Mouse (Mus musculus): ENCODE measurements around the gene Akt1s1. TPM values are rescaled to one million over a fixed set of nuclear protein-coding genes. Genes with fewer than 3 reads are reported as not detected.

Gene Akt1s1
- polyA plus RNA-seq, 1 experiment from 2014 or later: 89.9 TPM

DNA sequence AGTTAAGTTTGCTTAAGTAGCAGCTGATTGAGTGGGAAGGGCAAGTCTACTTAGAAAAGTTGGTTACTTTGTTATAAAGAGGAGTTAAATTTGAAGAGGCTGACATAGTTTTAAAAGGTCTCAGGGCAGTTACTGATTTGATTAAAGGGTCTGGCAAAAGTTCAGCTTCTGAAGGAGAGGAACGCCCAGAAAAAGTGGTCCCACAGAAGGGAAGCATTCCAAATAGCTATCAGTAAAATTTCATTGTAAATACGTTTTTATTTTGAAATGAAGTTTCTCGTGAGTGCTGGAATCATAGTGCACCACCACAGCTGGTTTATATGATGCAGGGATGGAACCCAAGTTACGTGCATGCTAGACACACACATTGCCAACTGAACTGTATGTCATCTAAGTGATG lies 16.0 kb upstream of the Akt1s1 start:
- Histone ChIP-seq H3K27ac (replicated peaks) (no peak overlapping the region), H3K4me1 (no peaks in the 10 kb centered on the region), H3K9me3 (replicated peaks) (no peaks in the 10 kb centered on the region), H3K4me3 (replicated peaks) (no peak overlapping the region), H3K9ac (replicated peaks) (no peak overlapping the region), H3K36me3 (peaks cover 38% of the 10 kb centered on the region), H3K27me3 (replicated peaks) (no peaks in the 10 kb centered on the region), H3K4me2 (no peak overlapping the region)
- 84% methylated on average over 4 of the region's 4 CpGs for WGBS
- ATAC-seq (ENCODE audit: low FRiP score): no peak

DNA sequence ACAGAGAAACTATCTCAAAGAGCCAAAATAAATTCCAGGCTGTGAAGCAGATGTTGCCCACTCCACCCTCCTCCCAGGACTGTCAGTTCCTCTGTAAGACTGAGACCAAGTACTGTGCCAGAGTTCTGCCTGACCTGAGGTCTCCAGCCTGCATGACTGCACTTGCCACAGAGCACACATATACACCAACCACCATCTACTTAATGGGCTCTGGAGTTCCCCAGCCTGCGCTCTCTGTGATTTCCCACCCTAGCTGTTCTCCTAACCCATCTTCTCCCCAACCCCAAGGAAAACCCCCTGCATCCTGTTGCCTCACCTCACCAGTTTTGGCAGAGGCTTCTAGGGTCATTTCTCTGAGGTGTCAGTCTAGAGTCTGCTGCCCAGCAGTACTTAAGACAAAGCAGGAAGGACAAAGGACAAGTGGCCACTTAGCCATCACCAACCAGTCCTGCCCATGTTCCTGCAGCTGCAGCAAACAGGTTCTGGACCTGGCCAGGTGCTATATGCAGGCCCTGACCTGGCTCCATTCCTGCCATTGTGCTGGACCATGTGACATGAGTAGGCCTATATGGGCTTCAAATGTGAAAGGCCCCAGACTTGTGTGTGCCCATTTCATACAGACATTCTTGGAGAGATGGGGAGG lies 13.3 kb upstream of the Akt1s1 start:
- peaks cover 14% of the 10 kb centered on the region for H3K4me1 ChIP-seq
- ATAC-seq (ENCODE audit: low FRiP score): no peak
- 94% methylated on average over 1 of the region's 1 CpGs for WGBS
- H3K4me3 ChIP-seq (replicated peaks): no peak overlapping the region
- H3K27ac ChIP-seq (replicated peaks): no peak overlapping the region
- H3K27me3 ChIP-seq (replicated peaks): peaks cover 10% of the 10 kb centered on the region
- no peak overlapping the region for H3K4me2 ChIP-seq
- H3K9ac ChIP-seq (replicated peaks): no peak overlapping the region
- peaks cover 22% of the 10 kb centered on the region for H3K36me3 ChIP-seq
- H3K9me3 ChIP-seq (replicated peaks): no peaks in the 10 kb centered on the region

DNA sequence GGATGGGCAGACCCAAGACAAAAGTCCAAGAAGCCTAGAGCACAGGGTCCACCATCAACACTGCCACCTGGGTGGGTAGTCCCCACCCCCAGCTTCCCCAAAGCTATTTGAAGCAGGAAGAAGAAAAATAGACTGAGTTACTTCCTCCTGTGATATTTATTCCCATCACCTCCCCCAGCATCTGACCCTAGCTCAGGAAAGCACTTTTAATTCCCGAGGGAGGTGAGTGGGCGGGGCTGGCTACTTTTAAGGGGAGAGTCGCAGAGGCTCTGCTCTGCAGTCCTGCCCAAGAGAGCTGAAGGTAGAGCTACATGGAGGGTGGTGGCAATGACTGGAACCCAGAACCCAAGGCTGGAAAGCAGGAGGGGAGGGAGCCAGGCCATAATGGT lies 12.8 kb upstream of the Akt1s1 start:
- no peak overlapping the region for H3K27ac ChIP-seq (replicated peaks)
- no peaks in the 10 kb centered on the region for H3K9me3 ChIP-seq (replicated peaks)
- H3K4me1 ChIP-seq: peaks cover 16% of the 10 kb centered on the region
- H3K27me3 ChIP-seq (replicated peaks): peaks cover 15% of the 10 kb centered on the region
- H3K9ac ChIP-seq (replicated peaks): no peak overlapping the region
- H3K36me3 ChIP-seq: peaks cover 22% of the 10 kb centered on the region
- ATAC-seq (ENCODE audit: low FRiP score): no peak
- H3K4me2 ChIP-seq: no peak overlapping the region
- WGBS: 52% methylated on average over 3 of the region's 3 CpGs
- H3K4me3 ChIP-seq (replicated peaks): no peak overlapping the region

DNA sequence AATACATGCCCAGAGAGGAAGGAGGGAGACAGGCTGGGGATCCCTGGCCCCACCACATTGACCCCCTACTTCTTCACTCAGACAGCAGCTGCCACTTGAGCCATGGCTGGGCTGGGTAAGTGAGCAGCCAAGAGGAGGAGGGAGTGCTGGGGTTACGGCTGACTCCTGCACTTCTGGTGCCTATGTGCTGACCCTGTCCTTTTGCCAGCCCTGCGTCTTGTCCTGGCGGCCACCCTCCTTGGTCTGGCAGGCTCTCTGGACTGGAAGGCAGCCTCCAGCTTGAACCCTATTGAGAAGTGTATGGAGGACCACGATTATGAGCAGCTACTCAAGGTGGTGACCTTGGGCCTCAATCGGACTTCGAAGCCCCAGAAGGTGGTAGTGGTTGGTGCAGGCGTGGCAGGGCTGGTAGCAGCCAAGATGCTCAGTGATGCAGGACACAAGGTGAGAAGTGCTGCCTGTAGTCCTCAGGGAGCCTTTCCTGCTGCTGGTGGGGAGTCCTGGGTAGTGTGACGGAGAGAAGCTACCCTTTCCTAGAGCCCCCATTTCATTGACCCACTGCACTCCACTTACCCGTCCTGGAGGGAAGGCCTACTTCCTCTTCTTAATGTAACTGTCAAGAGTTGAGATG lies 12.3 kb upstream of the Akt1s1 start:
- peaks cover 16% of the 10 kb centered on the region for H3K4me1 ChIP-seq
- no peak overlapping the region for H3K4me2 ChIP-seq
- H3K27ac ChIP-seq (replicated peaks): no peak overlapping the region
- H3K4me3 ChIP-seq (replicated peaks): no peak overlapping the region
- H3K27me3 ChIP-seq (replicated peaks): peaks cover 19% of the 10 kb centered on the region
- ATAC-seq (ENCODE audit: low FRiP score): no peak
- H3K9me3 ChIP-seq (replicated peaks): no peaks in the 10 kb centered on the region
- H3K36me3 ChIP-seq: peaks cover 22% of the 10 kb centered on the region; the same call in 1 of the 2 replicates
- H3K9ac ChIP-seq (replicated peaks): no peak overlapping the region
- 90% methylated on average over 9 of the region's 9 CpGs for WGBS

DNA sequence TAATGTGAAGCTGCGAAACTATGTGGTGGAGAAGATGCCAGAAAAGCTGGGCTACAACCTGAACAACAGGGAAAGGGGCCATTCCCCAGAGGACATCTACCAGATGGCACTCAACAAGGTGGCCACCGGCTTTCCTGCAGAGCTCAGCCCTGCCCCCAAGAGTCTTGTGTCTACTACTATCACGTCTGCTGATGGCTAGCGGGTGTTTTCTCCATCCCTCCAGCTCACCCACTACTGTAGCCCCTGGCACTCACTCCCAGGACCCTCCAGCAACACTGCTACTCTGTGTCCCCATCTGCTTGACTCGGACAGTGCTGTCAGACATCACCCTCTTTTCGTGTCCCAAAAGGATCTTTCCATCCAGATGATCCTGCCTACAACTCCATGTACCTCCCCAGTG lies 10.7 kb upstream of the Akt1s1 start:
- no peak for ATAC-seq (ENCODE audit: low FRiP score)
- Histone ChIP-seq H3K9ac (replicated peaks) (no peak overlapping the region), H3K4me2 (no peak overlapping the region), H3K27ac (replicated peaks) (no peak overlapping the region), H3K27me3 (replicated peaks) (peaks cover 32% of the 10 kb centered on the region), H3K4me3 (replicated peaks) (no peak overlapping the region), H3K36me3 (peaks cover 29% of the 10 kb centered on the region), H3K4me1 (peaks cover 16% of the 10 kb centered on the region), H3K9me3 (replicated peaks) (no peaks in the 10 kb centered on the region)
- 84% methylated on average over 6 of the region's 6 CpGs for WGBS

DNA sequence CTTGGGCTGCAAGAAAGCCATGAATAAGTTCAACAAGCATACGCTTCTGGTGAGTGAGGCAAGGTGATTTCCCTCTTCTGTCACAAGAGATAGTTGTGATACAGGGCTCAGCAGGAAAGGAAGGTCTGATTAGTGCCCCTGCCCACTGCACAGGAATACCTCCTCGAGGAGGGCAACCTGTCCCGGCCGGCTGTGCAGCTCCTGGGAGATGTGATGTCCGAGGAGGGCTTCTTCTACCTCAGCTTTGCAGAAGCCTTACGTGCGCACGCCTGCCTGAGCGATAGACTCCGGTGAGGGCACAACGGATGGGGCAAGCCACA lies 9.7 kb upstream of the Akt1s1 start:
- peaks cover 33% of the 10 kb centered on the region for H3K27me3 ChIP-seq (replicated peaks)
- 29% methylated on average over 11 of the region's 11 CpGs for WGBS
- no peak for ATAC-seq (ENCODE audit: low FRiP score)
- peak overlapping the region; percentile 29 for H3K4me3 ChIP-seq (replicated peaks)
- H3K27ac ChIP-seq (replicated peaks): no peak overlapping the region
- H3K9ac ChIP-seq (replicated peaks): peak overlapping the region; percentile 36
- peaks cover 16% of the 10 kb centered on the region for H3K4me1 ChIP-seq
- H3K36me3 ChIP-seq: peaks cover 39% of the 10 kb centered on the region
- H3K4me2 ChIP-seq: peak overlapping the region; percentile 61
- H3K9me3 ChIP-seq (replicated peaks): no peaks in the 10 kb centered on the region

DNA sequence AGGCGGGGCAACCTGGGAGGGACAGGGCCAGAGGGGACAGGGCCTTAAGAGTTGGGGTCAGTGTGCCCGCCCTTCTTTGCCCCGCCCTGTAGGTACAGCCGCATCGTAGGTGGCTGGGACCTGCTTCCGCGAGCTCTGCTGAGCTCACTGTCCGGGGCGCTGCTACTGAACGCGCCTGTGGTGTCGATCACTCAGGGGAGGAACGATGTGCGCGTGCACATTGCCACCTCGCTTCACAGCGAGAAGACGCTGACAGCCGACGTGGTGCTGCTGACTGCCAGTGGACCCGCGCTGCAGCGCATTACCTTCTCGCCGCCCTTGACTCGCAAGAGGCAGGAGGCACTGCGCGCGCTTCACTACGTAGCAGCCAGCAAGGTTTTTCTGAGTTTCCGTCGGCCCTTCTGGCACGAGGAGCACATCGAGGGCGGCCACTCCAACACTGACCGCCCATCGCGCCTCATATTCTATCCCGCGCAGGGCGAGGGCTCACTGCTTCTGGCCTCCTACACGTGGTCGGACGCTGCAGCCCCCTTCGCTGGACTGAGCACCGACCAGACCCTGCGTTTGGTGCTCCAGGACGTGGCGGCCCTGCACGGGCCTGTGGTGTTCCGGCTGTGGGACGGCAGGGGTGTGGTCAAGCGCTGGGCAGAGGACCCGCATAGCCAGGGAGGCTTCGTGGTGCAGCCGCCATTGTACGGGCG lies 9.2 kb upstream of the Akt1s1 start:
- 2% methylated on average over 58 of the region's 58 CpGs for WGBS
- Histone ChIP-seq H3K4me2 (peak overlapping the region; percentile 61), H3K9me3 (replicated peaks) (no peaks in the 10 kb centered on the region), H3K27me3 (replicated peaks) (peaks cover 33% of the 10 kb centered on the region), H3K4me3 (replicated peaks) (peak overlapping the region; percentile 29), H3K27ac (replicated peaks) (no peak overlapping the region), H3K9ac (replicated peaks) (peak overlapping the region; percentile 36), H3K36me3 (peaks cover 45% of the 10 kb centered on the region), H3K4me1 (peaks cover 16% of the 10 kb centered on the region)
- ATAC-seq (ENCODE audit: low FRiP score): peak; percentile 68

DNA sequence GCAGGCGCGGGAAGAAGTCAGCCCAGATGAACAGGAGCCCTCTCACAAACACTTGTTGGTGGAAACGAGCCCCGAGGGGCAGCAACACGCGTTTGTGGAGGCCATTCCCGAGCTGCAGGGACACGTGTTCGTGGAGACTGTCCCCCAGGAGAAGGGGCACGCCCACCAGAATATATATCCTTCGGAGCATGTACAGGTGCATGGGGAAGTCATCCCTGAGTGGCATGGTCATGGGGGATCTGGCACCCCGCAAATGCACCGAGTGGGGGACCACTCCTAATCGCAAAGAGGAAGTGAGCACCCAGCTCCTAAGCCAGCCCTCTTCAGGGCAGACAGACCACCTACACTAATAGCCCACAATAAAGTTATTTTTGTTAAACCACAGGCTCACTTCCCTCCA lies 8.4 kb upstream of the Akt1s1 start:
- Histone ChIP-seq H3K27me3 (replicated peaks) (peaks cover 33% of the 10 kb centered on the region), H3K9me3 (replicated peaks) (no peaks in the 10 kb centered on the region), H3K36me3 (peaks cover 52% of the 10 kb centered on the region), H3K4me1 (peaks cover 16% of the 10 kb centered on the region), H3K9ac (replicated peaks) (peak overlapping the region; percentile 36; the same call in 1 of the 2 replicates), H3K4me3 (replicated peaks) (peak overlapping the region; percentile 29; the same call in 1 of the 2 replicates), H3K27ac (replicated peaks) (no peak overlapping the region), H3K4me2 (peak overlapping the region; percentile 61)
- no peak for ATAC-seq (ENCODE audit: low FRiP score)
- WGBS: 46% methylated on average over 14 of the region's 14 CpGs

DNA sequence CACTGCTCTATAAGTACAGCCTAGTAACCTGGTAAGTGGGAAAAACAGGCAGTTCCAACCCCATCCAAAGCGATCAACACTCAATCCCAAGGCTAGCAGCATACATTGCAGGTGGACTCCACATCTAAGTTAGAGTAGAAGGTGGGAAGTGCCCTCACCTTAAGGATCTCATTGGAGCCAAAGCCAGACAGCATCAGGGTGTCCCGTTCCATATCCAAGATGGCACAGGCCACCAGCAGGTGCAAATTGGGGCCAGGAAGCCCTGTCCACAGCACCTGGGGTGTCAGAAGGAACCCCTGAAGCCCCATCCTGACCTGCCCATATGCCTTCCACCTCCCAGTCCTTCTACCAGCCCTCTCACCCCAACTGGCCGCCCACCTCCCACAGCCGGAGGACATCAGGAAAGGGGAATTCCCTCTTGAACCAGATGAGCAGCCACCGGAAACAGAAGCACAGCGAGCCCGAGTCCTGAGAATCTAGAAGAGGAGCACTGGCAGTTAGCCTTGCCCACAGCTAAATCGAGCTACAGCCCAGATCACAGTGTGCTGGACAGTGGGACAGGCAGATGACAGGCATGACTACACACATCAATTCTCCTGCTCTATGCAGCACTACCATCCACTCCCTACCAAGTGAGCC lies 6.8 kb upstream of the Akt1s1 start:
- H3K36me3 ChIP-seq: peaks cover 68% of the 10 kb centered on the region
- no peaks in the 10 kb centered on the region for H3K9me3 ChIP-seq (replicated peaks)
- 95% methylated on average over 8 of the region's 8 CpGs for WGBS

DNA sequence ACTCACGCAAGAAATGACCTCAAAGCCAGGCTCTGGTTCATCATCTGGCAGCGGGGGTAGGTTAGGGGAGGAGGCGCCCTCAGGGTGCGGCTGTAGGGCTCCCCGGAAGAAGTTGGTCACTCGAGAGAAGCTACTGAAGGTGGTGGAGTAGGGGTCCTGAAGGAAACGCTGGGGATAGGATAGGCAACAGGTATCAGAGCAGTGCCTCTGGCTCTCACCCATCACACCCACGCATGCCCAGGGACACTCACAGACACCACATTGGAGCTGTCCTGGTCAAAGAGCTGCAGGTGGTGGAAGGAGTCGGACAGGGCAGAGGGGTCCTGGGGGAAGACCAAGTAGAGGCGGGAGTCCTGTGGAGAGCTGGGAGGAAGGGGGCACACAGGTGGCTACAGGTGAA lies 3.8 kb upstream of the Akt1s1 start:
- no peak overlapping the region for H3K4me2 ChIP-seq
- peaks cover 24% of the 10 kb centered on the region for H3K4me1 ChIP-seq
- H3K9ac ChIP-seq (replicated peaks): no peak overlapping the region
- peaks cover 68% of the 10 kb centered on the region for H3K36me3 ChIP-seq
- no peak overlapping the region for H3K27ac ChIP-seq (replicated peaks)
- no peaks in the 10 kb centered on the region for H3K9me3 ChIP-seq (replicated peaks)
- 93% methylated on average over 10 of the region's 10 CpGs for WGBS
- no peak overlapping the region for H3K4me3 ChIP-seq (replicated peaks)
- H3K27me3 ChIP-seq (replicated peaks): peaks cover 27% of the 10 kb centered on the region
- ATAC-seq (ENCODE audit: low FRiP score): no peak

More for the DNA sequence above, 6.8 kb upstream of the Akt1s1 start:
- peaks cover 33% of the 10 kb centered on the region for H3K27me3 ChIP-seq (replicated peaks)
- no peak overlapping the region for H3K9ac ChIP-seq (replicated peaks)
- H3K4me1 ChIP-seq: peaks cover 22% of the 10 kb centered on the region
- H3K4me3 ChIP-seq (replicated peaks): no peak overlapping the region
- ATAC-seq (ENCODE audit: low FRiP score): no peak
- H3K27ac ChIP-seq (replicated peaks): no peak overlapping the region
- no peak overlapping the region for H3K4me2 ChIP-seq

DNA sequence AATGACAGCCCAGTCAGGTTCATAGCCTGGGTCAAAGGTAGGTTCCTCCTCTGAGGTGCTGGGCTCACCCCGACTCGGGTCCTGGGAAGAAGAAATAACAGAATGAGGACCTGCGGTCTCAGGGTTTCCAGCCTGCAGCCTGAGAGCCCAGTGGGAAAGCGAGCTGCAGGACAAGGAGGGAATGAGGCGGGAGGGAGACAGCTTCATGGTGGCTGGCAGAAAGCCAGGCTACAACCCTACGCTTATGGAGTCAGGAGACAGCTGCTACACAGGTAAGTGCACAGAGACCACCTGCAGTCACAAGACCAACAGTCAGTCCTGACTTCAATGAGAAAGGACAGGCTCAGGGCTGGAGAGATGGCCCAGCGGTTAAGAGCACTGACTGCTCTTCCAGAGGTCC lies 2.0 kb upstream of the Akt1s1 start:
- 0 out of 2 replicates have a peak overlapping the region, but pooled peaks have one; percentile 8 for H3K4me3 ChIP-seq (replicated peaks)
- peaks cover 32% of the 10 kb centered on the region for H3K4me1 ChIP-seq
- H3K9ac ChIP-seq (replicated peaks): no peak overlapping the region; the same call in 1 of the 2 replicates
- WGBS: 92% methylated on average over 7 of the region's 7 CpGs
- ATAC-seq (ENCODE audit: low FRiP score): no peak
- H3K4me2 ChIP-seq: no peak overlapping the region
- H3K27ac ChIP-seq (replicated peaks): no peak overlapping the region
- H3K36me3 ChIP-seq: peaks cover 51% of the 10 kb centered on the region
- no peaks in the 10 kb centered on the region for H3K9me3 ChIP-seq (replicated peaks)
- peaks cover 12% of the 10 kb centered on the region for H3K27me3 ChIP-seq (replicated peaks)
